Mouse (Mus musculus) thymus, postnatal 4 days (tissue): ENCODE data around the gene Gpr156.

Experiments
- DNase-seq: peaks from one replicate; pipeline ENCODE4 v3.0.0; 2021

Gene Gpr156

GRCm38 (mm10) chr16:37920842-37921409 is 4.6 kb downstream of the Gpr156 start:
- no peak for DNase-seq

- DNase-seq = no peak
Measured at GRCm38 (mm10) chr16:37926087-37926486, 9.8 kb downstream of the Gpr156 start.

GRCm38 (mm10) chr16:37927117-37927516 is 10.8 kb downstream of the Gpr156 start:
- DNase-seq = no peak

DNA sequence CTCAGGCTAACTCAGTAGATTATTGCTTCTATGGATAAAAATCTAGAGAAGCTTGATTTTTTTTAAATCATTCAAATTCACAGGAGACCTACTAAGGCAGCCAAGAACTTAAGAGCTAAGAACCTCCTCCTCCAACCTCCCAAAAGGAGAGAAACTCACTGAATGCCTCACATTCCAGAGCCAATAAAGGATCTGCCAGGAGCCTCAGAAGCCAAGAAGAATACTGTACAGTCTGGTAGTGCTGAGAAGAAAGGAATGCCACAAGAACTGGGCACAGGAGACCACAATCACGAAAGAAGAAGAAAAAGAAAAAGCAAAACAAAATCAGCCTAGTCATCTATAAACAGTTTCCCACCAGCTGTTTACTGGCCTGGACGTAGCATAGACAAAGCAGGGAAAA is 12.7 kb downstream of the Gpr156 start:
- no peak for DNase-seq

DNA sequence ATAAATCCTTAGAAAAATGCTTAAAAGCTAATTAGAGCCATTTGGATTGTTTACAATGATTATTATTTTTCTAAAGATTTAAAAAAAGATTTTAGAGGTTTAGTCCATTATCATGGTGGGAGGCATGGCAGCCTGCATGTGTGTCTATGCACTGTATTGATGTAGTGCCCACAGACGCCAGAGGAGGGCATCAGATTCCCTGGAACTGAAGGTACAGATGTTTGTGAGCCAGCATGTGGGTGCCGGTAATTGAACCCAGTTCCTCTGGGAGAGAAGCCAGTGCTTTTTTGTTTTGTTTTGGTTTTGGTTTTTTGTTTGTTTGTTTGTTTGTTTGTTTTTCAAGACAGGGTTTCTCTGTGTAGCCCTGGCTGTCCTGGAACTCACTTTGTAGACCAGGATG is 13.3 kb downstream of the Gpr156 start:
- DNase-seq = no peak

- no peak for DNase-seq
Measured at GRCm38 (mm10) chr16:37934932-37935331, 18.6 kb downstream of the Gpr156 start.

DNA sequence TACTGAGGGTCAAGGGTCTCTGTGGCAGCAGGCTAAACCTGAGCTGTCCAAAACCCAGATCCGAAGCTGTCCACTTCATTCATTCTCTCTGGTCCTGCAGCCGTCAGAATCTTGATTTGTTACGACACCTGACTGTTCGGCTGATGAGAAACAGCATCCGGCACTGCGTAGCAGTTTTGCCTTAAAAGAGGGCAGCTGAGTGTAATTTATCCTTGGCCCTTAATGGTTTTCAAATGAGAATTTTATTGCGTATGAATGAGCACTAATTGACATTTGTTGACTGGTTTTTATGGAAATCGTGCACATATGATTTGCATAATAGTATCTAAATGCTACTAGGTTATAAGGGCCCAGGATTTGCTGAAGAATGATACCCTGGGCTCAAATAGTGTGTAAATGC is 21.0 kb downstream of the Gpr156 start:
- no peak for DNase-seq

GRCm38 (mm10) chr16:37938125-37939081 is 22.1 kb downstream of the Gpr156 start:
- no peak for DNase-seq

DNA sequence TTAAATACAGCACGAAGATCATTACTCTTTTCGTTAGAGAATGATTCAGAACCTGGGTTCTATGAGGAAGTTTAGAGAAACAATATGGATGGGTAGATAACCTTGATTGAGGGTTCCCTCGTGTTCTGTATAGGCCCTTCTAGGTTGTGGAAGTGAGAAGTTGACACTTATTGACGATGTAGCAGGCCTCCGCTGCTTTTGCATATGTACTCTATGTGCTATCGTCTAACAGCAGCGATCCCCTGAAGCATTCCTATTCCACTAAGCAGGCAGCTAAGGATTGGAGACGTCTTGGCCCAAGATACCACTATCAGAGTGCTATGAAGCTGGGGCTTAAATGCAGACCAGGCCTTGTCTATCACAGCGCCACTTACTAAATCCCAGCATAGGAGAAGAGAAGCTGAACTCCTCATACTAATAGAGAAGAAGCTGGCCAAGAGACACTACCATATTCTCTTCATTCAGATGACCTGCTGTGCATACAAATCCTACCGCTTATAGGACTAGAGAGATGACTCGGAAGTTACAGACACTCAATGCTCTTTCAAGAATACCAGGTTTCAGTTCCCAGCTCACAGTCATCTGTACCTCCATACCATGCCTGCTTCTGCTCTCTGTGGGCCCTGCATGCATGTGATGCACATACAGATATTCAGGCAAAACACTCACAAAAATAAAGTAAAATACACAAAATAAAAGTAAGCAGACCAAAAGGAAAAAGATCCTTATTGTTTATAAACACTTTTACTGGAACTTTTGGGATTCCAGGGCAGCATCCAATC is 23.0 kb downstream of the Gpr156 start:
- DNase-seq = no peak

GRCm38 (mm10) chr16:37940291-37940690 is 24.0 kb downstream of the Gpr156 start:
- DNase-seq = no peak

GRCm38 (mm10) chr16:37943701-37944100 is 27.4 kb downstream of the Gpr156 start:
- DNase-seq = no peak

DNA sequence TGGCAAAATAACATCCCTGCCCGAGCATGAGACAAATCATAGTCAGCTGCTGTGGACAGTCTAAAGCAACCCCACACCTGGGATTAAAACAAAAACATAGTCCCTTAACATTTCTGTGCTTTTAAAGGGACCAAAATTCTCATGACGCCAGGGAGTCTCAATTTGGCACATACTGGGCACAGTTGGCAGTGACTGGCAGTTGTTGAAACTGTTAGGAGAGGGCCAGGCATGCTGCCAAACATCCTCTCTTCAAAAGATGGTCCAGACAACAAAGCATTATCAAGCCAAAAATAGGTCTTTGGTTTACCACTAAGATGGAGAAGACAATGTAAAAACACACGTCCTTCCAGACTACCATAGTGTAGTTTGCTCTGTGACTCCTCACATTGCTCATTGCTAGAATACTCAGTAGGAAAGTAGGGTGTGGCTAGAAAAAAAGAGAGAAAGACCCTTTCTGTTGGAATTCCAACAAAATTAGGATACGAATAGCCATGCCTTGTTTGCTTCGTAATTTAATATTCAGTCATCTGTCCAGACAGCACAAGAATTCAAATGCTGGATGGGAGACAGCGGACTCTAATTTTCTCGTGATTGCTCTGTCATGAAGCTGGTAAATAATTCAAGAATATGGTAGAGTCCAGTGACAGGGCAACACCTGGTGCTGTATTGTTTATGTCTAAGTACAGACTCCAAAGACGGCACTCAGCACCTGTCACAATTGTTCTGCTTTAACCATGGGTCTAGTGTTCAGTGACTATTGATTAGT is 28.9 kb downstream of the Gpr156 start:
- no peak for DNase-seq

DNA sequence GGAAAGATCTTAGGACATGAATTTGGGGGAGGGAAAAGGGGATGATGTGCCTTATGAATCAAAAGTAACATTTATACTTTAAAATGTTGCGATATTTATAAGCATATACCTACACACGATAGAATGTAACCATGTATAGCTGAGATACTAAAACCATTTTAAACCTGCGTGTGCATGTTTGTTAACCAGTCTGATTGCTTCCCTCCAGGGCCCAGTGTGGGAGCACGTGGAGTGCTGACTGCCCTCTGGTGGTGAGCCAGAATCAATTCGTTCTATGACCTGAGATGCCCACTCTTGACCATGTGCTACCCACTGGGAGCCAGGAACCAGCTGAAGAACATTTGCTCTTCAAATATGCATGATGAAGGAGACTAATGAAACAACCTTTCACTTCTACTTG is 30.9 kb downstream of the Gpr156 start:
- peak; percentile 86 for DNase-seq

DNA sequence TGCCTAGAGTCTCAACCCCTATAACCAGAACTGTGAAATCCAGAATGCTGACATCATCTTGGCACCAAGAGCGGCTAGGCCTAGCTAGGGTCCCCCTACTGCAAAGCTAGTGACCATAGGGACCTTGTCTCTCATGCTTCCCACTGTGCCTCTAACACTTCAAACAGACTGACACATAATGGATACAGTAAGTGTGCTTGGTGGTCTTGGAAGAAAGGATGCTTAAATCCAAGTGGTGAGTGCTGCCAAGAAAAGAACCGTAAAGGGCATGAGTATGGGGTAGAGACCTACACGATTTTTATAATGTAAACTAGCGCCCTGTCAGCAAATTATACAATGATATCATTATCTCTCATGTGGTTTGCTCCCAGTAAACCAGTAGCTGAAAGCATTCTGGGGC is 32.1 kb downstream of the Gpr156 start:
- DNase-seq = no peak

- no peak for DNase-seq
Measured at GRCm38 (mm10) chr16:37951171-37951570, 34.9 kb downstream of the Gpr156 start.

- DNase-seq = no peak
Measured at GRCm38 (mm10) chr16:37953186-37953585, 36.9 kb downstream of the Gpr156 start.

GRCm38 (mm10) chr16:37953991-37954942 is 38.0 kb downstream of the Gpr156 start:
- no peak for DNase-seq

DNA sequence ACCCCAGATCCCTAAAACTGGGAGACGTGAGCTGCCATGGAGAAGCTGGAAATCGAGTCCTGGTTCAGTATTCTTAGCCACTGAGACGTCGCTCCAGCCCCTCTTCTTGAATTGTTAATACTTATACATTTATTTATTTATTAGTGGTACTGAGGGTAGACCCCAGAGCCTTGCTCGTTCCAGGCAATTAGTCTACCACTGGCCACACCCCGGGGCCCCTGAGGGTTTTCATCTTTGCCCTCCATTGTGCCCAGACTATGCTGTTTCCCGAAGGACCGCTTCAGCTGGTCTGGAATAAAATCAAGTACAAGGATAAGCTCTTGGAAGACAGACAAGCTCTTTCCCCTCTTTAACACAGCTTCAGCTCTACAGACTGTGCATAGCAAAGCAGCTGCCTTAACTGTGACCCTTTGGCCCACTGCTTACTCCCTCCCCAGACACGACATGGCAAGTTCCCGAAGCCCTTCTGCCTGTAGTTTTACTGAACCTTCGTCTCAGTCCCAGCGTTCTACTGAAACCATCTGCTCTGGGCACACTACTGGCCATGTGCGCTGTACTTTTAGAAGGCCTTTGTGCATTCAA is 39.1 kb downstream of the Gpr156 start:
- DNase-seq = no peak

DNA sequence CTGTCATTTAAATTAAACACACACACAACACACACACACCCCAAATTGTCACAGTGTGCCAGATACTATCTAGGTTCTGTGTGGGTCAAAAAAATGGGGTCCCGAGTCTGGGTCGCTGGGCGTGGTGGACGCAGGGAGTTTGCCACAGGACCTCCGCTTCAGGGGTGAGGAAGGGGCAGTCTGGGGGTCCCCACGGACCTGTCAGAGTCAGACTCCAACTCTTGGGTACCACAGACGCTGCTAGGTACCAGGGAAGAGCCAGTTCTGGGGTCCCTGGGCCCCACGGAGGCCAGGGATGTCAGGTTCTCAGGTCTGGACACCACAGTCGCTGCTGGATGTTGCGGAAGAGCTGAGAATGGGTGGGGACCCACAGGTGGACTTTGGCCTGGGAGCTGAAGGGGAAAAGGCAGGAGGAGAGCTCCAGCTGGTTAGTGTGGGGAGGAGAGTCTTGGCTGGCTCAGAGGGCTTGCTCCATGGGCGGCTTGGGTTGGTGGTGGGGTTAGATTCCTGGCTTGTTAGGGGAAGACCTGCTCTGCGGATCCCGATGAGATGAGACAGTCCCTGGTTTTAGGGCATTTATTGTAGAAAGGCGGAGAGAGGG is 39.9 kb downstream of the Gpr156 start:
- no peak for DNase-seq

DNA sequence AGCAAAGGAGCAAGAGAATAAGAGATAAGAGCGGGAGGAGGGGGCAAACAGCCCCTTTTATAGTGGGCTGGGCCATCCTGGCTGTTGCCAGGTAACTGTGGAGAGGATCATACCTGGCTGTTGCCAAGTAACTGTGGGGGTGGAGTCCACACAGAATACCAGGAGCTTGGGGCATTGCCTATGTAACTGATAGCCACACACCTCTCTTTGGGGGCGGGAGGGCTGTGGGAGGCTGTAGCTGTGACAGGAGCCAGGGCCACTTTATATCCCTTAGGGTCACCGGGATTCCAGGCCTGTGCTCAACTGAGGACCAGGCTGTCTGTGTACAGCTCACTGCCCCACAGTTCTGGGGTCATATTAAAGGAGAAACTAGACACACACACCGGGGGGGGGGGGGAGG is 40.5 kb downstream of the Gpr156 start:
- no peak for DNase-seq

- peak; percentile 8 for DNase-seq
Measured at GRCm38 (mm10) chr16:37962696-37963095, 46.4 kb downstream of the Gpr156 start.
